Mouse (Mus musculus) monocyte, adult 2 months (primary cell): ENCODE measurements around the gene Osbpl6.
A peak's percentile ranks its signal among the peaks of the same experiment; 100 is the strongest.

Source experiments
- DNase-seq, 2 experiments: peaks; one replicate each; pipeline ENCODE4 v3.0.0; 2022; ENCODE audit warnings: low spot score in 2 of 2, low read depth in 1 of 2

Gene Osbpl6

DNA sequence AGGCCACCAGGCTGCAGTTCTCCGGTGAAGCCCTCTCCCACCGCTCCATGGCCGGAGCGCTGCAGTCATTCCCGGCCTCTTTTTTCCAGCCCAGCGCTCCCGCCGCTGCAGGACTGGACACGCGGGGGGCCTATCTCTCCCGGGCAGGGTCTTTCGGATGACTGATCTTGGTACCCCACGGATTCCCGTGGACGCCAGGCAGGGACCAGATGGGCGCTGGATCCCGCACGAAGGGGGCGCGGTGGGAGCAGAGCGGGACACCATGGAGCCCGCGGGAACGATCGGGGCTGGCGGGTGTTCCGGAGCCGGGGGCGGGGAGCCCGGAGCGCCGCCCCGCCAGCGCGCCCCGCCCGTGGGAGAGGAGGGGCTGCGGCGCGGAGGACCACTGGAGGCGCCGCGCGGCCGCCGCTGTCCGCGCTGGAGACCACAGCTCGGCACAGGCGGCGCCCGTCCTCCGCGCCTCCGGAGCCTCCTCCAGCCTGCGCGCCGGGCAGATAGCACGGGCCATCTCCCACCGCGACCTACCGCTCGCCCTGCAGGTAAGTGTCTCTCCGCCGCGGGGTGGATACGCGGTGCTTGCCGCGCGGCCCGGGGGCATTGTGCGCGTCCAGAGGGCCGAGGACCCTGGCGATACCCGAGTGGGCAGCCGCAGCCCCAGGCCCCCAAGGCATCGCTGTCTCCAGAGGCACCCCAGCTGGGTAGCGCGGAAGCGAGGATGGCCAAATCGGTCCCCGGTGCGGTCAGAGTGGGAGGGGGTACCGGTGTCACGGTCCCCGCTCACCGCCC, at the start of gene Osbpl6:
Osbpl6 (plus strand) TSS at position 358 of the 786 bp plus-strand sequence.
- DNase-seq = no peak

GRCm38 (mm10) chr2:76360226-76360625, 46.1 kb upstream of the Osbpl6 start, which contains the start of gene Cyct:
Cyct (minus strand) TSS chr2:76360450.
- DNase-seq = no peak

GRCm38 (mm10) chr2:76362111-76362510, 44.2 kb upstream of the Osbpl6 start:
- no peak for DNase-seq

DNA sequence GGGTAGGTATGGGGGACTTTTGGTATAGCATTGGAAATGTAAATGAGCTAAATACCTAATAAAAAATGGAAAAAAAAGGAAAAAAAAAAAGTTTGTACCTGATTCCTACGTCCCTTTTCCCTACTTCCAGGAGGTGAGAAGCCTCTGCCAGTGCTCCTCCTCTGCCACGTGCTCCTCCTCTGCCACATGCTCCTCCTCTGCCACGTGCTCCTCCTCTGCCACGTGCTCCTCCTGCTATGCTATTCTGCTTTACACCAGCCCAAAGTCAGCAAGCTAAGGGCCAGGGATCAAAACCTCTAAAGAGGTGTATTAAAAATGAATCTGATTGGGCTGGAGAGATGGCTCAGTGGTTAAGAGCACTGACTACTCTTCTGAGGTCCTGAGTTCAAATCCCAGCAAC, 40.5 kb upstream of the Osbpl6 start:
- DNase-seq = no peak

GRCm38 (mm10) chr2:76367188-76367922, 39.0 kb upstream of the Osbpl6 start:
- peak; percentile 31 to 63 for DNase-seq

DNA sequence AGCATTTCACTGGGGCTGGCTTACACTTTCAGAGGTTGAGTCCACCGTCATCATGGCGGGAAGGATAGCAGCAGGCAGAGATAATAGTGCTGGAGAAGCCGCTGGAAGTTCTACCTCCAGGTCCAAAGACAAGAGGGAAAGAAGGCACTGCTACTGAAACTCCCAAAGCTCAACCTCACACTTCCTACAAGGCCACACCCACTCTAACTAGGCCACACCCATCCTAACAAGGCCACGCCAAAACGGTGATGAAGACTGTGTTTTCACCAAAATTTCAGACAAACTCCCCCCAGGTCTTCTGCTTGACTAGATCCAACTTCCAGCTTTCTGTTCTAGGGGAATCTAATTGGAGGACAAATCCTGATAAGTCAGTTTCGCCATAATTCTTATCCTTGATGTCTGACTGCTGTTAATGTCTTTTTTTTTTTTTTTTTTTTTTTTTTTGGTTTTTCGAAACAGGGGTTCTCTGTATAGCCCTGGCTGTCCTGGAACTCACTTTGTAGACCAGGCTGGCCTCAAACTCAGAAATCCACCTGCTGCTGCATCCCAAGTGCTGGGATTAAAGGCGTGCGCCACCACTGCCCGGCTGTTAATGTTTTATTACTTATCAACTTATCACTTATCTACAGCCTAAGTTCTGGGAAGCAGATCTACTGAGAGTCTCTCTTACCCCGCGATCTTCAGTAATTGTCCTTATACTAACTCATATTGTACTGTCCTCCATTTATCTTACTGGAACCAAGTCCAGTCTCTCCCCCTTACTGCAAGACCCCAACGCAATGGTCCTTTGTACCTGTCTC, 37.2 kb upstream of the Osbpl6 start:
- DNase-seq = no peak

DNA sequence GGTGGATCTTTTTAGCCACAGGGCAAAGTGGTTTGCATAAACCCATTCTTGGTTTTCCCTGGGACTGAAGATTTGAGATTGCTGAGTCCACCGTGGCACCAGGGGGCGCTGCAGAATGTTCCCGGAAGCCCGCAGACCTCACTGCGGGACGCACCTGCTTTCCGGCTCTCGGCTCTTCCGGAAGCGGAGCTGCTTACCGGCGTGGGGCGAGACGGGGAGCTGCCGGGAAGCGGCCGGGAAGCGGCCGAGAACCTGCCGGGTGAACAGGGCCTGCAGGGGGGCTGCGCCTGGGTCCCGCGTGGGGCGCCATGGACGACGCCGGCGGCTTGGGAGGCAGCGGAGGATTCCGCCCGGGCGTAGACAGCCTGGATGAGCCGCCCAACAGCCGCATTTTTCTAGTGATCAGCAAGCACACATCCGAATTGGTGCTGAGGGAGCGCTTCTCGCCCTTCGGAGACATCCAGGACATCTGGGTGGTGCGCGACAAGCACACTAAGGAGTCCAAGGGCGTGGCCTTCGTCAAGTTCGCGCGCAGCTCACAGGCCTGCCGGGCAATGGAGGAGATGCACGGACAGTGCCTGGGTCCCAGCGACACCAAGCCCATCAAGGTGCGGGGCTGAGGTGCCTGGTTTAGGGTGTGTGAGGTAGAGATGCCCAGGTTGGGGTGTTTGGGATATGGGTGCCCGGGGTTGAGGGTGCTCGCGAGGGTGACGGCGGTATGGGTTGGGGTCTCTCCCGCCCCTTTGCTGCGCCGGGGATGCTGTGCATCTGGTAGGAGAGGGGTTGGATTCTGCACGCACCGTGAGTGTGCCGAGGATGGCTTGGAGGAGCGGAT, 36.3 kb upstream of the Osbpl6 start, which contains the start of gene Rbm45:
Rbm45 (plus strand) TSS at position 164 of the 835 bp plus-strand sequence.
- DNase-seq = peak; percentile 41 to 63

DNA sequence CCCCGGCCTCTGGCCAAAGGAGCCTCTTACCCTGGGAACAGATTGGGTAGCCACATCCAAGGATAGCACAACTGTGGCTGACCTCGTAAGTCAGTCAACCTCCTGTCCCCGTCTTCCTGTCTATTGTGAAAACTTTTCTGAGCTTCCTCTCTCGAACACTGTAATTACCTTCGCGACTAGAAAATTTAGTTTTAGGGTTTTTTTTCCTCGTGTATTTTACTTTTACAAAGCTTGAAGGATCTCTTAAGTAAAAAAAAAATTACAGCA, 35.7 kb upstream of the Osbpl6 start:
- no peak for DNase-seq

DNA sequence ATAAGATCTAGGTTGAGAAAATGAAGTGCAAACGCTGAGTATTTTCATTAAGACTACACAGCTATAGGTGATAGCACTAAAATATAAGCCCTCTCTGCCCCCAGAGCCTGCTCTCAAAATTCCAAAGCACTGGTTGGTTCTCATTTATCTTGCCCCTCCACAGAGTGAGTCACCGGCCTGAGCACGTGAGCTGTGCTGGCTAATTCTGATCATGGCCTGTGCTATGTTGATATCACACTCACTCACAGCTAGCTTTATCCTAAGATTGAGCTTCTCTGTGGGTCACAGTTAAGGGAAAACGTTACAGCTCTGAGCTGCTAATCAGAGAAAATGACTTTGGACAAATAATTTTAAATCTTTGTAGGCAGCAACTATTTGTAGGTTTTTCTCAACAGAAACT, 34.1 kb upstream of the Osbpl6 start:
- DNase-seq = no peak

DNA sequence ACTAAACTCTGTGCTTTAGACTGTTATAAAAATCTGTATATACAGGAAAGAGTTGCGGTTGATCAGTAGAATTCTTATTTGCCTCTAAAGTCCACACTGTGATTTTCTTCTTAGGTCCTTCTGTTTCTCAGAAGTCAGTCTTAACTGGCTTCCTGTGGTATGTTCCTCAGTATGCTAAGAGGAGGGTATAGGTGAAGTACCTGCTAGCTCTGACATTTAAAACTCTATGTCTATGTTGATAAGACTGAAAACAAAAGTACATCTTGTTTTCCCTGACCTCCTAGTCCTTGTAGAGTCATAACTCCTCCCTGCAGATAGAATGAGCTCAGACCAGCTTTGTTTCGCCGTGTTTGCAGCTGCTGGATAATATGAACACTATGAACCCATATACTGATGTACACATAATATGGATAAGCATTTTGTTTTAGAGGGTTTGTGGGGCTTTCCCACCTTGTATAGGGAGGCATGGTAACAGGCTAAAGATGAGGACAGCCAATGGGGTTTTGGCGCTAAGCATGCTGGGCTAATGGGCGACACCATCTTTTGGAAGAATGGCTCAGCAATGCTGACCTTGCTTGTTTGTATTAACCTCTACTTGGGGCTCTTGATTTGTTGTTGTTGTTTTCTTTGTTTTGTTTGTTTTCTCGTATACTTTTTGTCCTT, 31.6 kb upstream of the Osbpl6 start:
- DNase-seq = no peak

DNA sequence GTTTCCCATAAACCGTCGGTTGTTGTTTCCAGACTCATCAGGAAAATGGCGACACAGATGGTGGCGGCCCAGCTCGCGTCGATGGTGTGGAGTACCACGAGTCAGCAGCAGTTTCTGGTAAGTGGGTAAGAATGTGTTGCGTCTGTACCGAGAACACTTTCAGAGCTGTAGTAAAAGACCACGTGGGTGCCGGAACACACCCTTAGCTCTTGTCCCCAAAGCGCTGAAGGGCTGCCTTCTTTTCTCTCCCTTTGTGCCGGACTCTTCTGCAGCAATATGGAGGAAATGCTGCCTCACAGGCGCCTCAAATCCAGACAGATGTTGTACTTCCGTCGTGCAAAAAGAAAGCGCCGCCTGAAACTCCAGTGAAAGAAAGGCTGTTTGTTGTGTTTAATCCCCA, 27.7 kb upstream of the Osbpl6 start:
- DNase-seq = no peak

DNA sequence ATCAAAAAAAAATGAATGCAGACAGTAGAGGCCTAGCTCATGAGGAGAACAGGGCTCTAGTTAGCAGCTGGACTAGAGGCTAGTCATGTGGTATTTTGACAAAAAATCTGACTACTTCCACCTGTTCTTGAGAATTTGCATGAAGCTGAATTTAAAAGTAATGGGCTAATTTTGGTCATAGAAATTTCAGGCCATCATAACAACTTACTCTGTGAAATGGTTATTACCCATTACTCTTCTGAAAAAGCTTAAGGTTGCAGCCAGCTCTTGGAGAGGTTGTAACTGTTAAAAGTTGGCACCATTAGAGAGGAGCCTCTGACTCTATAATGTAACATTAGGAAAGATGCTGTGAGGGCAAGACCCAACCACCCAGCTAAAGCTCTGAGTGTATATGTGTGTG, 19.8 kb upstream of the Osbpl6 start:
- no peak for DNase-seq

DNA sequence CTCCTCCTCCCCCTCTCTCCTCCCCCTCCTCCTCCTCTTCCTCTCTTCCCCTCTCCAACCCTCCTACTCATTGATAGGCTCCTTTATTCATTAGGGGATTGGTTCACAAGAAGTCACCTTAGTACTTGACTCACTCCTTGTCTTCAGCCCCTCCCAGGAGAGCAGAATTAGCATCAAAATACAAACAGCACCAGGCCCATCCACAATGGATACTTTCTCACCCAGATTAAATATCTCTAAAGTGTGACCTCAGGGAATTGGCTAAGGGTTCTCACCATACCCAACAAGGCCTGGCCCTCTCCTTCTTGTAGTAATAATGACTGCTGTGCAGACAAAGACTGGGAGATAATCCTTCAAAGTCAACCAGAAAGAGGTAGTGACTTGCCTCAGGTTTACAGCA, 6.1 kb upstream of the Osbpl6 start:
- DNase-seq = no peak

- no peak for DNase-seq
Observed at GRCm38 (mm10) chr2:76405596-76406150, 635 bp upstream of the Osbpl6 start.

DNA sequence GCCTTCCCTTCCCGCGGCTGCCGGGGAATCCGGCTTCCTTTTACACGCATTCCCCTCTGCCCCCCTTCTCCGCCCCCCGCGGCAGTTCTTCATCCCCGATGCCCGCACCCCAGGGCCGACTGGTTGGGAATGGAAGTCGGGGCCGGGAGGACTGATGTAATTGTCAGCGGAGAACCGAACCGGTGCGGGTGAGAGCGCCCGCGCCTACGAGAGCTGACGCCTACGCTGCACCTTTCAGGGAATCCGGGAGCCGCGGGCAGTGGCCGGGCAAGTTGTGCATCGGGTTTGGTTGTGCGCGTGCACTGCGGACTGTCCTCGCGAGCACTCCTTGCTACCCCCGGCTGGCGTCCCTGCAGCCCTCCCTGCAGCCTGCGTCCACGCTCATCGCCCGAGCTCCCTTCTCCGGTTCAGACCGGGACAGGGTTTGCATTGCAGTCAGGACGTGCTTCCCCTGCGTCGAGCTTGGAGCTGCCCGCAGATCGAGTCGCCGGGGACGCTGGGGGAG, 681 bp downstream of the Osbpl6 start:
- no peak for DNase-seq

GRCm38 (mm10) chr2:76409526-76409925, 3.2 kb downstream of the Osbpl6 start:
- DNase-seq = no peak

- DNase-seq = no peak
Observed at GRCm38 (mm10) chr2:76409986-76410385, 3.7 kb downstream of the Osbpl6 start.

GRCm38 (mm10) chr2:76412924-76413323, 6.6 kb downstream of the Osbpl6 start:
- no peak for DNase-seq

- no peak for DNase-seq
Observed at GRCm38 (mm10) chr2:76417446-76418141, 11.3 kb downstream of the Osbpl6 start.
